Mouse (Mus musculus) inflammation-experienced regulatory T-cells, adult 6 months (primary cell): Measurements from ENCODE around the gene Nr2c1. TPM values are rescaled to one million over a fixed set of nuclear protein-coding genes. Genes with fewer than 3 reads are reported as not detected.

Source experiments
- ATAC-seq: one replicate; pipeline ENCODE4 v1.8.0; 2017
- polyA plus RNA-seq, 3 experiments: library from polyadenylated mRNA; unstranded; fragments of 100-300 nt; shearing (Covaris generic); gene quantifications; one replicate each; pipeline ENCODE4 v1.2.1; 2017

Gene Nr2c1
- 1 to 10 TPM; 1.7 to 5.5 (median 5.2) TPM for polyA plus RNA-seq

GRCm38 (mm10) chr10:94147756-94148531, at the start of gene Nr2c1:
Nr2c1 (plus strand) TSS chr10:94148023.
- ATAC-seq: peak; percentile 59

DNA sequence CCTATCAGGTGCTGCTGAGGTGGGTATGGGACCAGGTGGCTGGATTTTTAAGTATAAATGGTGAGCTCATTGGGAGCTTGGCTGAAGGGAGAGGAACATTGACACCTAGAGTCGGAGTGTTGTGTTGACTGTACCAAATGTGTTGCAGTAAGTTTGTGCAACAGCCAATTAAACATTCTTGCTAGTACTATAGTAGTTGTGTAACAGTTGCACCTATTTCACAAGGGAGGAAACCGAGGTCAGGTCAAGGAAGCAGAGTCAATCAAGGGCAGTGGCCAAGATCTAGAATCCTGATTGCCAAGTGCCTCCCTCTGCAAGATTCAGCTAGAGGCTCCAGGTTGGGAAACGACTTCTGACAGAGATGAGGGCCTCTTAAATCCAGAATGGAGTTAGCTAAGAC, 49.7 kb upstream of the Nr2c1 start:
- ATAC-seq: no peak

- ATAC-seq: no peak
Observed at GRCm38 (mm10) chr10:94105498-94105897, 42.3 kb upstream of the Nr2c1 start.

GRCm38 (mm10) chr10:94107168-94107567, 40.7 kb upstream of the Nr2c1 start:
- ATAC-seq: no peak

GRCm38 (mm10) chr10:94107607-94108006, 40.2 kb upstream of the Nr2c1 start:
- no peak for ATAC-seq

- no peak for ATAC-seq
Observed at GRCm38 (mm10) chr10:94108791-94109190, 39.0 kb upstream of the Nr2c1 start.

GRCm38 (mm10) chr10:94110834-94111754, 36.7 kb upstream of the Nr2c1 start:
- no peak for ATAC-seq

- ATAC-seq: no peak
Observed at GRCm38 (mm10) chr10:94112207-94112606, 35.6 kb upstream of the Nr2c1 start.

- ATAC-seq: peak; percentile 98
Observed at GRCm38 (mm10) chr10:94115893-94116599, 31.8 kb upstream of the Nr2c1 start.

GRCm38 (mm10) chr10:94116781-94117340, 31.0 kb upstream of the Nr2c1 start:
- ATAC-seq: no peak

DNA sequence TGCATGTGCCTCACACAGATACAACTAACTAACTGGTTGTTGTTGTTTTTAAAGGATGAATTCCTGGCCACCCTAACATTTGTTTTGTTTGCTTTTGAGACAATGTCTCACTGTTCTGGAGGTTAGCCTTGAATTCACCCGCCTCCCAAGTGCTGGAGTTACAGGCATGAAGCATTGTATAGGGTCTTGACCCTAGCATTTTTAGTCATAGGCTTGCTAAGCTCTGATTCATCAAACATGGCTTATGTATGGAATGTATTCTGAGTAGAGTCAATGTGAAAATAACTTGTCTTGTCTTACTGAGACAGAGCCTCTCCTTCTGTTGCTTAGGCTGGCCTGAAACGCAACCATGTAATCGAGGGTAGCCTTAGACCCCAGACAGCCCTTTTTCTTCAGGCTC, 29.9 kb upstream of the Nr2c1 start:
- ATAC-seq: no peak

DNA sequence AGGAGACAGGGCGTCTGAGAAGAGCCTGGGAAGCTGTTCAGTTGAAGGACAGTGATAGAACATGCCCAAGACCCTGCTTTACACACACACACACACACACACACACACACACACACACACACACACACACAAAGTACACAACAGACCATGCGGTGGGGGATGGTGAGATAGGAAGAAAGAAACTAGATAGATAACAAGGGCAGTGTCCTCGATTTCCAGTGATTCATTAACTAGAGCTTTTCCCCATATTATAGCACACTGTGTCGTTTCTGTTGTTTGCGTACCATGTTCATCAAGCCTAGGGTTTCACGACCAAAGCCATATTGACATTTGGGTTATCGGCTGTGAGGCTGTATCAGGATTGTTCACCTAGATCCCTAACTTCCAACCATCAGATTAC, 28.8 kb upstream of the Nr2c1 start:
- no peak for ATAC-seq

DNA sequence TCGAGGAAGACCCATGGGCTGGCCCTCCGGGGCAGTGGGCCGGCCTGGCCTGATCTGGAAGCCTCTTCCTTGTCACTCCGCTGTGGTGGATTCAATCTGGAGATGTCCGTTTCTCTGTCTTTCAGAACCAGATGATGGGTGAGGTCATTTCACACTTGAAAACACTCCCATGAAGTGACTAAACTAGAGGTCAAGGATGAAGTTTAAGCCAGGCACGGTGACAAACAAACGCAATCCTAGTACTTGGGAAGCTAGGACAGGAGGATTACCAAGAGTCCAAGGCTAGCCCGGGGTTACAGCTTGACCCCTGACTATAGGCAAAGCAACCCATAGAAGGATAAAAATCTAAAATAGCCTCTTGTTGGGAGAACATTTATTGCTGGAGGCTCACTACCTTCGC, 27.1 kb upstream of the Nr2c1 start:
- no peak for ATAC-seq

- ATAC-seq: no peak
Observed at GRCm38 (mm10) chr10:94122595-94122994, 25.2 kb upstream of the Nr2c1 start.

GRCm38 (mm10) chr10:94123581-94123980, 24.2 kb upstream of the Nr2c1 start:
- no peak for ATAC-seq

DNA sequence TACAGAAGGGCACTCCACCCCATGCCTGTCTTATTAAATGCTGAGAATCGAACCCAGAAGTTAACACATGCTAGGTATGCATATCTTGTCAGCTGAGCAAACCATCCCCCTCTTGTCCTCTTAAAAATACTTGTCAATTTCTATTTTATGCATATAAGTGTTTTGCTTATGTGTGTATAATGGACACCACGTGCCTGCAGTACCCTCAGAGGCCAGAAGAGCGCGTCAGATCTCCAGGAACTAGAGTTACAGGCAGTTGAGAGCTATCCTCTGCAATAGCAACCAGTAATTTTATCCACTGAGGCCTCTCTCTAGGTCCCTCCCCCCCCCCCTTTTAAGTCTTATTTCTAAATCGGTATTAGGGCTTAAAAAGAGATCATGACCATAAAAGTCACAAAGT, 23.4 kb upstream of the Nr2c1 start:
- ATAC-seq: no peak

GRCm38 (mm10) chr10:94129680-94130119, 18.1 kb upstream of the Nr2c1 start:
- no peak for ATAC-seq

DNA sequence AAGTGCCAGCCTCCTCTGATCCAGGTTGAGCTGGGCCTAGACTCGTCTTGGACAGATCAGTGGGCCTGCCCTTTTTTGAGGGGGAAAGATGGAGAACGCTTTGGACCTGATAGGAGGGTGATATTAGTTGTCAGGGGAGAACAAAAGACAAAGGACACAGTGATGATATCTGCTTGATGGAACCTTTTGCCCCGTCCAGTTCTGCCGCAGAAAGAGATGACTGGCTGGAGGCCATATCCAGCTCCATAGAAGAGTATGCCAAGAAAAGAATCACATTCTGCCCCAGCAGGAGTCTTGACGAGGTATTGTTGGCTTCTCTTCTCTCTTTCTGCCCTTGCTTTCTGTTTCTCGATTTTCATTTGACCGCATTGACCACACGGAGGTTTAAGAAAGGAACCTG, 14.7 kb upstream of the Nr2c1 start:
- ATAC-seq: no peak

- no peak for ATAC-seq
Observed at GRCm38 (mm10) chr10:94133674-94134073, 14.1 kb upstream of the Nr2c1 start.

- ATAC-seq: no peak
Observed at GRCm38 (mm10) chr10:94134535-94135390, 13.1 kb upstream of the Nr2c1 start.

DNA sequence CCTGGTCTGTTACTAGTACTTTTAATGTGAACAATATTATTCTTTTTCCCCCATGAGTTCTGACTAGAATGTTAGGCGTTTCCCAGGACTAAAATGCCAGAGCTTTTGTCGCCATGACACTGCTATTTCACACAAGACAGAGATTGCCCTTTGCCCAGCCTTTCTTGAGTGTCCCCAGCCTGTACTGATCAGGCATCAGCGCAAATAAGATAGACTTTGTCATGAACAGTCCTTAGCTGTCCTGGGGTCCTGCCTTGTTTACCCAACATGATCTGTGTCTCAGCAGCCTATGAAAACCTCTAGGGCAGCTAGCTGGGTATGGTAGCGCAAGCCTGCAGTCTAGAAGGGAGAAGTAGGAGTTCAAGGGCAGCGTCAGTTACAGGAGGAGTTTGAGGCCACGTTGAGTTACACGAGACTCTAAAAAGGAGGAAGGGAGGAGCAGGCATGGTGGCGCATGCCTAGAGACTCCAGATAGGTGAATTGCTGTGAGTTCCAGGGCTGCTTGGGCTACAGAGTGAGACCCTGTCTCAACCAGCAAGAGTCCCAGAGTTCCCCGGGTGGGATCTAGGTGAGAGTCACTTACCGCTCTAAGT, 8.8 kb upstream of the Nr2c1 start:
- no peak for ATAC-seq
